Mouse (Mus musculus) urinary bladder, postnatal 36 days (tissue): ENCODE results near the gene Adcy6.
A peak's percentile ranks its signal among the peaks of the same experiment; 100 is the strongest.

ENCODE experiments used
- DNase-seq, 2 experiments: peaks; one replicate each; pipeline ENCODE4 v3.0.0; 2022; ENCODE audit warnings: low spot score in 2 of 2, mixed read lengths in 1 of 2

The Adcy6 gene

GRCm38 (mm10) chr15:98567278-98568134 lies 42.4 kb downstream of the Adcy6 start:
- peak; percentile 100 for DNase-seq

- no peak for DNase-seq
Observed at GRCm38 (mm10) chr15:98566973-98567277, 43.0 kb downstream of the Adcy6 start.

- DNase-seq: no peak
Observed at GRCm38 (mm10) chr15:98557186-98557585, 52.7 kb downstream of the Adcy6 start.

- no peak for DNase-seq
Observed at GRCm38 (mm10) chr15:98555881-98556280, 54.0 kb downstream of the Adcy6 start.

GRCm38 (mm10) chr15:98552758-98553157 lies 57.1 kb downstream of the Adcy6 start:
- no peak for DNase-seq

- no peak for DNase-seq
Observed at GRCm38 (mm10) chr15:98546843-98547242, 63.0 kb downstream of the Adcy6 start.

- no peak for DNase-seq
Observed at GRCm38 (mm10) chr15:98545151-98545550, 64.7 kb downstream of the Adcy6 start.

- no peak for DNase-seq
Observed at GRCm38 (mm10) chr15:98543341-98543740, 66.5 kb downstream of the Adcy6 start.

GRCm38 (mm10) chr15:98541064-98541463 lies 68.8 kb downstream of the Adcy6 start:
- no peak for DNase-seq
